Mouse (Mus musculus): ENCODE results near the gene Abi3bp.

The Abi3bp gene

GRCm38 (mm10) chr16:56477677-56478574 is at the start of gene Abi3bp:
Gene Abi3bp, plus strand, starts transcription at chr16:56477878.
- no peak for TF ChIP-seq GATA4 (IDR thresholded peaks at IDR 0.05; ENCODE audit: insufficient replicate concordance, low read length)

DNA sequence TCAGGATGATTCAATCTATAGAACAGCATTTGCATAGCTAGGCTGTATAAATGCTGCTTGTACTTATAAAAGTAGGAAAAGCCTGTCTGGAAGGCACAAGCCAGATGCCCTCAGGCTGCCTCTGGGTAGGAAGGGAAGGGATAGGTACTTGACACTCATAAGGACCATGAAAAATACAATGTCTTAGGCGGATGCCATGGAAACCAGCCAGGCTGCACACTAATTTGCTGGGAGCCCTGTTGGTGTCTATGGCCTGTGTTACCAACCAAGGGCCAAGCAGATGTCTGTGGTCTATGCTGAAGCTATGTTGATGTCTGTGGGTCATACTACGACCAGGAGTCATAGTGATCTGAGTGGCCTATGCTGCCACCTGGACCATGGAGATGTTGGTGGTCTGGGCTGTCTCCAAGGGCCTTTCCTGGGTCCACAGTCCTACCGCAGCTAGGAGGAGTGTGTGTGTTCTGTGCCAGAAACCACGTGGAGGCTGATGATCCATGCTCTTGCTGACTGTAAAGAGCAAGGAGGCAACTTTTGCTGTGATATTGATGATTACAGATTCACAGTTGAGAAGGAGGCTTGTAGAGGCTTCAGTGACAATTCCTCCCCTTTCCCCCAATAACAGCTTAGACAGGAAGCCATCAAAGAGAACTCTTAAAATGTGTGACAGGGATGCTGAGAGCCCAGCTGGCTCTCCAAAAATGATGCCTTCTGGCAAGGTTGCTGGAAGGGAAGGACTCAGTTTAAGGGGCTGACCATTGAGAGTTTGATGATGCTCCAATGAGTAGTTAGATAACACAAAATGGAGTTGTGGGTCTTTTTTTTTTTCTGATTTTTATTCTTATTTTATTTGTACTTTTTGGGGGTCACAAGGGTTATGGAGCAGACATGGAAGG is 42.1 kb upstream of the Abi3bp start:
- no peak for TF ChIP-seq GATA4 (IDR thresholded peaks at IDR 0.05; ENCODE audit: insufficient replicate concordance, low read length)

GRCm38 (mm10) chr16:56440243-56440642 is 37.4 kb upstream of the Abi3bp start:
- TF ChIP-seq GATA4 (IDR thresholded peaks at IDR 0.05; ENCODE audit: insufficient replicate concordance, low read length): no peak

GRCm38 (mm10) chr16:56441113-56441512 is 36.6 kb upstream of the Abi3bp start:
- no peak for TF ChIP-seq GATA4 (IDR thresholded peaks at IDR 0.05; ENCODE audit: insufficient replicate concordance, low read length)

DNA sequence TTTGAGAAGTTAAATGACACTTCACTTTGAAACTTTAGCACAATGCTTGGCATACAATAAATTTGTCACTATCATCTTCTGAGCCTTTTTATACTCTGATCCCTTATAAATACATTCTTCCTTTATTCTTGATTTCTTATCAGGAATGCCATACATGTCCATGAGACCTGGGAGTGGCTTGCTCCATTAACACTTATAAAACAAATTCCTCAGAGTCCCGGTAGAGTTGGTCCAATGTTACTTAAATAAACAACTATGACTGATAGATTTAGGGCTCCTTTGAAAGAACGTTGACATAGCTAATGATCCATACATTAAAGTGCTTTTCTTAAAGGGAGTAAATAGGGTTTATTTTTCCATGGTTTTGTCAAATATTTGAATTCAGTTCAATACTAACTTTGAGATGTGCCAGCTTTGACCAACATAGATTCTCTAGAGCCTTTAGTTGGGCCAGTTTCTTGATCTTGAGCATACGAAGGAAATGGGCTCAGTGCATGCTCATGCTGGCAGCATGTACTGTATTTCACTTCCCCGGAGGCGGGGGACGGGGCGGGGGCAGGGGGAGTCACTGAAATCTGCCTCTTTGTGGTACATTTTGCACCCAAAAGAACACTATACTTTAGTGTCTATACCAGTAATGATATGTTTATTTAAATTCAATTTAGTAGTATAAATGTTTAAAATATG is 35.9 kb upstream of the Abi3bp start:
- TF ChIP-seq GATA4 (IDR thresholded peaks at IDR 0.05; ENCODE audit: insufficient replicate concordance, low read length): no peak

GRCm38 (mm10) chr16:56451482-56451881 is 26.2 kb upstream of the Abi3bp start:
- no peak for TF ChIP-seq GATA4 (IDR thresholded peaks at IDR 0.05; ENCODE audit: insufficient replicate concordance, low read length)

DNA sequence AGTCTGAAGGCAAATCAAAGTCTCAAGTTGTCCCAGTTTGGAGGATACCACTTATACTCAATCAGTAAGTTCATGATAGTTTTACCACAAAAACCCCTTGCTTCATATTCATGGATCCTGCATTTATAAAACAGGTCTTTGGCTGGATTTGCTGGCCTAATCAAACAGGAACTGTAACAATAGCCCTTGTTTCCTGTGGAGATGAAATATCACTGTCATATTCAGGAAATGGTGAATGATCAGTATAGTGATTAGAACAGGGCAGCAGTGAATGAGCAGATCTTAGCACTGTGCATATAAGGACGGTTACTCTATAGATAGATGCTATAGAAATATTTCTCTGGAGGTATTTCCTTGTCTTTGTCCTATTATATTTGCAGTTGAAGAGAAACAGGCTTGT is 25.8 kb upstream of the Abi3bp start:
- no peak for TF ChIP-seq GATA4 (IDR thresholded peaks at IDR 0.05; ENCODE audit: insufficient replicate concordance, low read length)

- TF ChIP-seq GATA4 (IDR thresholded peaks at IDR 0.05; ENCODE audit: insufficient replicate concordance, low read length): no peak
Observed at GRCm38 (mm10) chr16:56458052-56458754, 19.5 kb upstream of the Abi3bp start.

DNA sequence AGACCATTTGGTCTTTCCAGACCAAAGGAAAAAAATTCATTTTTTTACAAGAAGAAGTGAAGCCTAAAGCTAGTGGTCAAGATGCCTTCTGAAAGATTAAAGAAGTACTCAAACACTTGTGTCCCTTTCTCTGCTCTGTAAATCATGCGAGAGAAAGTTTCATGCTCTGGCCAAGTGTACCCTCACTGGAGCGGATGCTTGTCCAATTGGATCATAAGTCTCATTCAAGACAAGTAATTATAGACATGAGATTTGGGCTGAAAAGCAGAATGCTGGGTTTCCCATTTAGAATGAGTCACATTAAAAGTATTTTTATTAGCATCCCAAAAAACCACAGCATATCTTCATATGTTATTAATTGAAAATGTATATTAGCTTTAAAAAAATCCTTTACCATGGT is 4.5 kb upstream of the Abi3bp start:
- no peak for TF ChIP-seq GATA4 (IDR thresholded peaks at IDR 0.05; ENCODE audit: insufficient replicate concordance, low read length)

DNA sequence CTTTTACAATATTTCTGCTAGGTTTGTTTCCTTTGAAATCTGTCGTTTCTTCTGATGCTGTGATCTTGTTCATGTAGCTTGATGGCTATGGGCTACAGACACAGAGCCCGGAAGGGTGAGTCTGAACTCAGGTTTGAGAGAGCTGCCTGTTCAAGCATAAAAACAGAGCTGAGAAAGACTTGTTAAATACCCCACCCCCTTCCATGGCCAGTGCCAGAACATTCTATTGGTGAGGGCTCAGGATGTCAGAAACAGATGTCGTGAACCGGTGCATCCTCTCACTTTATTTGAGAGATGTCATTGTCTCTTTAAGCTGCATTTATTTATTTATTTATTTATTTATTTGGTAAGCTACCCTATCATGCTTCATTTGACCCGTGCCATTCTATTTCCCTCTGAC is 2.0 kb upstream of the Abi3bp start:
- TF ChIP-seq GATA4 (IDR thresholded peaks at IDR 0.05; ENCODE audit: insufficient replicate concordance, low read length): no peak

DNA sequence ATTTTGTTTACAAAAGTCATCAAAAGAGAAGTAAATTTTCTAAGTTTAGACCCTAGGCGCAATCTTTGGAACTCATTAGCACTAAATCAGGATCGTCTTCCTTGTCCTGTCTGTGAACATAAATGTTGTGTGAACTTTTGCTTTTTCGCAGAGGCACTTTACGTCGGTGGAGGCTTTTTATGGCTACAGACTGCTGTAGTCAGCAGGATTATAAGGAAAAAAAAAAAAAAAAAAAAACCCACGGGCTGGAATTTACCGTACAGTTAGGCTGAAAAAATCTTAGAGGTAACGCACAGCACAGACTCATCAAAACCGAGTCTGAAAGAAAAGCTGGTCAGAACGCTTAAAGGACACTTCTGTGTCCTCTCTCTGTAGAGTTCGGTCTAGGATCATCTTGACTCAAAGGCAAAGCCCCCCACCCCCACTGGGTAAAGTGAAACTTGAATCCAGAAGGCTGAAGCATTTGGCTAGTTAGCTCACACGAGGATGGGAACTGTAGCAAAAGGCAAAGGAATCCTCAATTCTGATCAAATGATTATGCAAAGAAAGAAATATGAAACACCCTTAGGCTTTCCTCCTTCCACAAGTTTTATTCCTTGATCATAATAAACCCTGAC is 1.0 kb downstream of the Abi3bp start:
- TF ChIP-seq GATA4 (IDR thresholded peaks at IDR 0.05; ENCODE audit: insufficient replicate concordance, low read length): no peak

DNA sequence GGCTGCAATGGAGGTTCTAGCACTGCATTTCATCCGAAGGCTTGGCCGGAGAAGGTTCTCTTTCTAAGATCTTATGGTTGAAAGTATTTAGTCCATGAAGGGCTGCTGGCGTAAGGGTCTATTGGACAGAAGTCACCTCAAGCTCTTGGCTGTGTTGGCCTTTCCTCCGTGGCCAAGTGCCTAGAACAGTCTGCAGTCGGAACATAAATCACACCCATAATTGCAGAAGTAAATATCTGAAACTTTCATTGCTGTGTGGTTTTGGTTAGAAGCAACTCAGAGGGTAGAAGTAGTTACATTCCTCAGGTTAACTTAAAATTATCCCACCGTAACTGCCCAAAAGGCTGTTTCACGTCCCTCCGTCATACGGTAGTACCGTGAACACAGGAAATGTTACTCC is 5.8 kb downstream of the Abi3bp start:
- TF ChIP-seq GATA4 (IDR thresholded peaks at IDR 0.05; ENCODE audit: insufficient replicate concordance, low read length): no peak

DNA sequence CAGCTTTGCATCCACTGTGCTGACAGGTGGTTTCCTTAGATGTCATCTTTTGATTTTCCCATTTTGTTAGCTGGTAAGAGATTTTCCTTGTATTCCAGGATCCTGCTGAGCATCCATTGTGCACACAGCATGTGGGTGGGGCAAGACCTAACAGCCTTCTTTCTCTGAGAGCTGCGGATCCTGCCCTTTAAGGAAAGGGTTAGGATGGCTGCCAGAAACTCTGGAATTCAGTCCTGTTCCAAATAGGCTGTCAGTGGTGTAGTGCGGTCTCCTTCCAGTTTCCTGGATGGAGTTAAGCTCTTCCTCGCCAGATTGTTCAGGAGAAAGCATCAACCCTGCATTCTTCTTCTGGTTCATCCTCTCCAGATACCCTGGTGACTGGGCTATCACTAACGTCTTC is 8.8 kb downstream of the Abi3bp start:
- peak; percentile 54; the same call in 1 of the 2 replicates for TF ChIP-seq GATA4 (IDR thresholded peaks at IDR 0.05; ENCODE audit: insufficient replicate concordance, low read length)

- no peak for TF ChIP-seq GATA4 (IDR thresholded peaks at IDR 0.05; ENCODE audit: insufficient replicate concordance, low read length)
Observed at GRCm38 (mm10) chr16:56490861-56491260, 13.2 kb downstream of the Abi3bp start.

All from liver, adult (tissue).